13 mouse cellular contexts compared by ENCODE assay signal in the genomic region with DNA sequence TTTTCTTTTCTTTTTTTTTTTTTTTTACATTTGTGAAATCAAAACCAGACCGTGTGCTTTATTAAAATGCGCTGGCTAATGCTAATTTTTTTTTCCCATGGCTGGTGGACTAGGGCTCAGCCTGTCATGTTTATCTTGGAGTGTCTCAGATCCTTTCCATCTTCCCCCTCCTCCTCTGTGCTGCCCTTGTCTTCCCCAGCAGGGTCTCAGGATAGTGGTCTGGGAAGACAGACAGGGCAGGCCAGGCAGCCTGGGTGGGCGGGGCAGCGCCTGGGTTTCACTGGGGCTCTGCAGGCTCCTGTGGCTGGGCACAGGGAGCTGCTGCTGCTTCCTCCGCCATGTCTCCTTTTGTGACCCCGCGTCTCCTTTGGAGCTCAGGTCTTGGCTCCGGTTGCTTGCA.
DNase-seq lines count a peak whose midpoint lies in the region; ATAC-seq lines count a peak whose summit lies in the region.
"Had no signal": no experiment of that assay in that cellular context is flagged by ENCODE, and none has a peak within 500 bp of the region (broad histone marks: within the 10 kb centered on the region; RNA-seq: fewer than 3 reads in every experiment).

No protein-coding gene starts in this region.

- DNase-seq in hindbrain, embryonic 11.5 days (ENCODE audit: low spot score): peak; percentile 46
- peak; percentile 48 for DNase-seq in retina, embryonic 14.5 days (ENCODE audit: low spot score)
- no peak for DNase-seq in retina, postnatal 1 day
- peak; percentile 76 for DNase-seq in embryonic facial prominence, embryonic 14.5 days (ENCODE audit: low spot score)
- DNase-seq in B cell, adult 2 months: no peak
- no peak for DNase-seq in left cerebral cortex, adult 9 months (ENCODE audit: low spot score in 2 of 2)
- DNase-seq: gastrocnemius, postnatal 10 days; spleen, adult 18-20 months had no signal

- H3K4me1 ChIP-seq in hindbrain, embryonic 11.5 days (replicated peaks; ENCODE audit: control insufficient read depth, insufficient read depth, low read length): peaks cover 2% of the 10 kb centered on the region; the same call in 1 of the 2 replicates
- peaks cover 41% of the 10 kb centered on the region for H3K4me1 ChIP-seq in hindbrain, embryonic 13.5 days (replicated peaks)
- H3K4me1 ChIP-seq in embryonic facial prominence, embryonic 14.5 days (ENCODE audit: control insufficient read depth, insufficient read depth, low read length): peaks cover 39% of the 10 kb centered on the region
- H3K4me1 ChIP-seq in stomach, embryonic 16.5 days (ENCODE audit: control insufficient read depth, insufficient read depth, low read length): peaks cover 22% of the 10 kb centered on the region

- H3K27me3 ChIP-seq in hindbrain, embryonic 11.5 days (ENCODE audit: control insufficient read depth, insufficient read depth, low read length): no peaks in the 10 kb centered on the region
- no peaks in the 10 kb centered on the region for H3K27me3 ChIP-seq in hindbrain, embryonic 13.5 days
- no peaks in the 10 kb centered on the region for H3K27me3 ChIP-seq in embryonic facial prominence, embryonic 14.5 days (replicated peaks; ENCODE audit: control insufficient read depth, insufficient read depth, low read length)
- no peaks in the 10 kb centered on the region for H3K27me3 ChIP-seq in stomach, embryonic 16.5 days (ENCODE audit: control insufficient read depth, insufficient read depth, low read length)

- no peak overlapping the region for H3K4me2 ChIP-seq in hindbrain, embryonic 11.5 days (replicated peaks; ENCODE audit: low read depth, low read length)
- H3K4me2 ChIP-seq in hindbrain, embryonic 13.5 days: no peak overlapping the region
- no peak overlapping the region for H3K4me2 ChIP-seq in embryonic facial prominence, embryonic 14.5 days (ENCODE audit: low read depth, low read length)
- no peak overlapping the region for H3K4me2 ChIP-seq in stomach, embryonic 16.5 days (ENCODE audit: low read depth, low read length)

- no peak for ATAC-seq in hindbrain, embryonic 11.5 days (ENCODE audit: low FRiP score)
- no peak for ATAC-seq in hindbrain, embryonic 13.5 days (ENCODE audit: low FRiP score)
- no peak for ATAC-seq in embryonic facial prominence, embryonic 14.5 days (ENCODE audit: low read depth)
- no peak for ATAC-seq in stomach, embryonic 16.5 days (ENCODE audit: insufficient read depth, low FRiP score)
- ATAC-seq: activated CD4-positive, CD25-positive, alpha-beta regulatory T cell, adult 4 months; intestine, postnatal 0 days had no signal

- no peaks in the 10 kb centered on the region for H3K36me3 ChIP-seq in hindbrain, embryonic 11.5 days (ENCODE audit: control insufficient read depth, insufficient read depth, low read length)
- no peaks in the 10 kb centered on the region for H3K36me3 ChIP-seq in hindbrain, embryonic 13.5 days
- H3K36me3 ChIP-seq in embryonic facial prominence, embryonic 14.5 days (ENCODE audit: control insufficient read depth, insufficient read depth, low read length): no peaks in the 10 kb centered on the region
- H3K36me3 ChIP-seq in stomach, embryonic 16.5 days (ENCODE audit: control insufficient read depth, insufficient read depth, low read length): no peaks in the 10 kb centered on the region

- H3K9ac ChIP-seq in hindbrain, embryonic 11.5 days (ENCODE audit: low read depth, low read length): no peak overlapping the region
- H3K9ac ChIP-seq in hindbrain, embryonic 13.5 days: no peak overlapping the region
- 0 out of 2 replicates have a peak overlapping the region, but pooled peaks have one; percentile 25 for H3K9ac ChIP-seq in embryonic facial prominence, embryonic 14.5 days (ENCODE audit: low read depth, low read length)
- no peak overlapping the region for H3K9ac ChIP-seq in stomach, embryonic 16.5 days (ENCODE audit: low read length)
- H3K9ac ChIP-seq: liver, embryonic 14.5 days had no signal

- WGBS in hindbrain, embryonic 11.5 days: 26% methylated on average over 8 of the region's 8 CpGs
- 21% methylated on average over 8 of the region's 8 CpGs for WGBS in hindbrain, embryonic 13.5 days
- WGBS in embryonic facial prominence, embryonic 14.5 days: 29% methylated on average over 8 of the region's 8 CpGs
- WGBS in stomach, embryonic 16.5 days: 39% methylated on average over 8 of the region's 8 CpGs

- H3K4me3 ChIP-seq in hindbrain, embryonic 11.5 days (ENCODE audit: low read depth, low read length): no peak overlapping the region
- H3K4me3 ChIP-seq in hindbrain, embryonic 13.5 days: no peak overlapping the region
- H3K4me3 ChIP-seq in embryonic facial prominence, embryonic 14.5 days (ENCODE audit: low read depth, low read length): no peak overlapping the region
- H3K4me3 ChIP-seq in stomach, embryonic 16.5 days (replicated peaks; ENCODE audit: low read length): no peak overlapping the region

- no peaks in the 10 kb centered on the region for H3K9me3 ChIP-seq in hindbrain, embryonic 11.5 days (ENCODE audit: control insufficient read depth, low read length)
- no peaks in the 10 kb centered on the region for H3K9me3 ChIP-seq in hindbrain, embryonic 13.5 days
- no peaks in the 10 kb centered on the region for H3K9me3 ChIP-seq in embryonic facial prominence, embryonic 14.5 days (ENCODE audit: control insufficient read depth, low read length)
- no peaks in the 10 kb centered on the region for H3K9me3 ChIP-seq in stomach, embryonic 16.5 days (replicated peaks; ENCODE audit: control insufficient read depth, low read length)

- H3K27ac ChIP-seq in hindbrain, embryonic 11.5 days (ENCODE audit: low read depth, low read length): no peak overlapping the region
- H3K27ac ChIP-seq in hindbrain, embryonic 13.5 days: no peak overlapping the region
- H3K27ac ChIP-seq in embryonic facial prominence, embryonic 14.5 days (replicated peaks; ENCODE audit: low read depth, low read length): peak overlapping the region; percentile 83
- peak overlapping the region; percentile 37 for H3K27ac ChIP-seq in stomach, embryonic 16.5 days (ENCODE audit: low read length)
- H3K27ac ChIP-seq: liver, embryonic 14.5 days had no signal

Comparison
In these comparisons a context has a peak if more than half of its experiments do, and no peak if none do; other contexts are left out.
1. DNase-seq: peak in hindbrain, embryonic 11.5 days (single experiment), retina, embryonic 14.5 days (single experiment) and embryonic facial prominence, embryonic 14.5 days (single experiment); none in retina, postnatal 1 day (single experiment), B cell, adult 2 months (0 of 2) and left cerebral cortex, adult 9 months (0 of 2).
2. H3K27ac ChIP-seq: peak in embryonic facial prominence, embryonic 14.5 days (single experiment) and stomach, embryonic 16.5 days (single experiment); none in hindbrain, embryonic 11.5 days (single experiment) and hindbrain, embryonic 13.5 days (single experiment).